Mouse (Mus musculus) liver, postnatal 0 days (tissue): ENCODE data around the gene Fuz. TPM values are rescaled to one million over a fixed set of nuclear protein-coding genes. Genes with fewer than 3 reads are reported as not detected.

ENCODE experiments used
- ATAC-seq: fragments of 200-750 bp; cut with Nextera tagmentation; 2 replicates; pipeline ENCODE4 v1.8.0; 2017; ENCODE audit warnings: mild to moderate bottlenecking, moderate library complexity
- DNase-seq: peaks from one replicate; pipeline ENCODE4 v3.0.0-alpha.2; 2016
- H3K27ac ChIP-seq: fragments of 300-500 bp; sonication (generic); 2 replicates; pipeline ENCODE4 v1.5.1; 2014; ENCODE audit warnings: antibody characterized with exemption, moderate library complexity, mild to moderate bottlenecking, low read depth
- H3K27me3 ChIP-seq: fragments of 300-500 bp; sonication (generic); 2 replicates; pipeline ENCODE4 v1.6.1; 2014; ENCODE audit warnings: low read length, control low read depth, mixed read lengths; ENCODE audit not compliant: insufficient read depth
- H3K36me3 ChIP-seq: fragments of 300-500 bp; sonication (generic); replicated peaks from 2 replicates; pipeline ENCODE4 v1.6.1; 2014; ENCODE audit warnings: mild to moderate bottlenecking, control low read depth, low read length, moderate library complexity, mixed read lengths; ENCODE audit not compliant: insufficient read depth
- H3K4me1 ChIP-seq: fragments of 300-500 bp; sonication (generic); 2 replicates; pipeline ENCODE4 v1.6.1; 2014; ENCODE audit warnings: antibody characterized with exemption, mild to moderate bottlenecking, control low read depth; ENCODE audit not compliant: insufficient read depth
- H3K4me2 ChIP-seq: fragments of 300-500 bp; sonication (generic); 2 replicates; pipeline ENCODE4 v1.6.1; 2014; ENCODE audit warnings: low read depth, mild to moderate bottlenecking, low read length, moderate library complexity, mixed read lengths
- H3K4me3 ChIP-seq: fragments of 300-500 bp; sonication (generic); 2 replicates; pipeline ENCODE4 v1.5.1; 2014; ENCODE audit warnings: low read depth, low read length
- H3K9ac ChIP-seq: fragments of 300-500 bp; sonication (generic); replicated peaks from 2 replicates; pipeline ENCODE4 v1.6.1; 2014; ENCODE audit warnings: mild to moderate bottlenecking, moderate library complexity
- H3K9me3 ChIP-seq: fragments of 300-500 bp; sonication (generic); 2 replicates; pipeline ENCODE4 v1.6.1; 2016; ENCODE audit warnings: mild to moderate bottlenecking, control low read depth, low read length, mixed read lengths
- CTCF ChIP-seq: sonication (generic); IDR thresholded peaks from 2 replicates; pipeline ENCODE4 v1.5.1; 2016; ENCODE audit warnings: antibody characterized with exemption, low read depth
- EP300 ChIP-seq: IDR thresholded peaks from 2 replicates; pipeline ENCODE4 v1.6.1; 2016; ENCODE audit warnings: antibody characterized with exemption, low read depth, mild to moderate bottlenecking
- WGBS: fragments of 180-500 bp; shearing (Covaris S2); extraction: QIAGEN DNeasy Blood & Tissue Kit; methylation state at CpG from one replicate; pipeline ENCODE4 v1.1.7; 2014; ENCODE audit not compliant: insufficient replicate concordance; 5-methylcytosine and 5-hydroxymethylcytosine counted together
- polyA plus RNA-seq: library from polyadenylated mRNA; unstranded; fragments of >200 nt; fragmentation: Nextera tagmentation; extraction: Ambion mirVana; gene quantifications from 2 replicates; pipeline ENCODE4 v1.2.1, GENCODE M21; 2015

The Fuz gene
- polyA plus RNA-seq, 1 experiment from 2014 or later = 4.4 TPM

- WGBS = 41% methylated on average over 18 of the region's 19 CpGs
- Histone ChIP-seq H3K9me3 (no peaks in the 10 kb centered on the region), H3K4me2 (no peak overlapping the region), H3K9ac (no peak overlapping the region; the same call in 1 of the 2 replicates), H3K27me3 (no peaks in the 10 kb centered on the region), H3K4me1 (peaks cover 26% of the 10 kb centered on the region), H3K4me3 (no peak overlapping the region), H3K36me3 (peaks cover 32% of the 10 kb centered on the region), H3K27ac (no peak overlapping the region)
- TF ChIP-seq EP300 (no peak), CTCF (peak; percentile 54)
- peak; percentile 74 for DNase-seq
- ATAC-seq = peak; percentile 31
These were observed 2.7 kb downstream of the Fuz start for GRCm38 (mm10) chr7:44898607-44899006.

GRCm38 (mm10) chr7:44900632-44901031 is 4.8 kb downstream of the Fuz start:
- no peak overlapping the region for H3K4me3 ChIP-seq
- ATAC-seq (no peak), DNase-seq (no peak)
- H3K27ac ChIP-seq = no peak overlapping the region
- peaks cover 20% of the 10 kb centered on the region for H3K4me1 ChIP-seq
- no peak overlapping the region; the same call in 1 of the 2 replicates for H3K4me2 ChIP-seq
- H3K9ac ChIP-seq = no peak overlapping the region; the same call in 1 of the 2 replicates
- no peaks in the 10 kb centered on the region for H3K9me3 ChIP-seq
- TF ChIP-seq CTCF (no peak), EP300 (no peak)
- H3K27me3 ChIP-seq = no peaks in the 10 kb centered on the region
- H3K36me3 ChIP-seq = peaks cover 51% of the 10 kb centered on the region
- WGBS = 93% methylated on average over 11 of the region's 11 CpGs

- H3K27ac ChIP-seq = no peak overlapping the region
- no peaks in the 10 kb centered on the region for H3K27me3 ChIP-seq
- DNase-seq = peak; percentile 87
- peak overlapping the region; percentile 64 for H3K4me2 ChIP-seq
- peak; percentile 58 for ATAC-seq
- peaks cover 58% of the 10 kb centered on the region for H3K36me3 ChIP-seq
- TF ChIP-seq CTCF = peak; percentile 41
- no peak for TF ChIP-seq EP300
- WGBS = 11% methylated on average over 21 of the region's 21 CpGs
- H3K9ac ChIP-seq = no peak overlapping the region
- H3K4me1 ChIP-seq = peaks cover 16% of the 10 kb centered on the region
- peak overlapping the region; percentile 31 for H3K4me3 ChIP-seq
- H3K9me3 ChIP-seq = no peaks in the 10 kb centered on the region
These were observed 5.4 kb downstream of the Fuz start for GRCm38 (mm10) chr7:44901230-44901722.

- Histone ChIP-seq H3K9me3 (no peaks in the 10 kb centered on the region), H3K4me3 (no peak overlapping the region), H3K9ac (no peak overlapping the region), H3K4me1 (peaks cover 5% of the 10 kb centered on the region; the same call in 1 of the 2 replicates), H3K4me2 (no peak overlapping the region), H3K36me3 (peaks cover 78% of the 10 kb centered on the region), H3K27ac (no peak overlapping the region), H3K27me3 (no peaks in the 10 kb centered on the region)
- TF ChIP-seq EP300 (no peak), CTCF (no peak)
- ATAC-seq (no peak), DNase-seq (no peak)
- WGBS = 91% methylated on average over 20 of the region's 20 CpGs
These were observed 9.6 kb downstream of the Fuz start for GRCm38 (mm10) chr7:44905430-44905829.

GRCm38 (mm10) chr7:44908706-44909476 is 13.0 kb downstream of the Fuz start:
- WGBS = 77% methylated on average over 15 of the region's 15 CpGs
- H3K36me3 ChIP-seq = peaks cover 72% of the 10 kb centered on the region
- no peaks in the 10 kb centered on the region for H3K4me1 ChIP-seq
- H3K4me3 ChIP-seq = no peak overlapping the region
- DNase-seq (no peak), ATAC-seq (no peak)
- no peak overlapping the region for H3K27ac ChIP-seq
- TF ChIP-seq CTCF = no peak
- no peak for TF ChIP-seq EP300
- H3K4me2 ChIP-seq = no peak overlapping the region
- no peak overlapping the region for H3K9ac ChIP-seq
- H3K9me3 ChIP-seq = no peaks in the 10 kb centered on the region
- no peaks in the 10 kb centered on the region for H3K27me3 ChIP-seq

GRCm38 (mm10) chr7:44914396-44914795 is 18.5 kb downstream of the Fuz start:
- H3K27ac ChIP-seq = no peak overlapping the region
- DNase-seq (no peak), ATAC-seq (no peak)
- WGBS = 90% methylated on average over 2 of the region's 2 CpGs
- no peak overlapping the region for H3K9ac ChIP-seq
- no peaks in the 10 kb centered on the region for H3K4me1 ChIP-seq
- TF ChIP-seq CTCF (no peak), EP300 (no peak)
- H3K9me3 ChIP-seq = no peaks in the 10 kb centered on the region
- no peak overlapping the region for H3K4me3 ChIP-seq
- H3K27me3 ChIP-seq = no peaks in the 10 kb centered on the region
- H3K4me2 ChIP-seq = no peak overlapping the region
- H3K36me3 ChIP-seq = peaks cover 44% of the 10 kb centered on the region
